Mouse (Mus musculus): ENCODE measurements around the gene L3mbtl1.
"Not testable (repeated sequence)": the region's sequence is repeated elsewhere in the genome, so short reads cannot be mapped to it uniquely, and the experiment has no call there.

L3mbtl1 gene

GRCm38 (mm10) chr2:162943148-162943846 is at the start of gene L3mbtl1:
L3mbtl1 (plus strand) TSS chr2:162943472.
- DNase-seq (ENCODE audit: low spot score in 2 of 2), result peak; percentile 45 to 48

- DNase-seq (ENCODE audit: low spot score in 2 of 2), result not testable (repeated sequence)
Observed at GRCm38 (mm10) chr2:162899256-162899655, 44.0 kb upstream of the L3mbtl1 start.

DNA sequence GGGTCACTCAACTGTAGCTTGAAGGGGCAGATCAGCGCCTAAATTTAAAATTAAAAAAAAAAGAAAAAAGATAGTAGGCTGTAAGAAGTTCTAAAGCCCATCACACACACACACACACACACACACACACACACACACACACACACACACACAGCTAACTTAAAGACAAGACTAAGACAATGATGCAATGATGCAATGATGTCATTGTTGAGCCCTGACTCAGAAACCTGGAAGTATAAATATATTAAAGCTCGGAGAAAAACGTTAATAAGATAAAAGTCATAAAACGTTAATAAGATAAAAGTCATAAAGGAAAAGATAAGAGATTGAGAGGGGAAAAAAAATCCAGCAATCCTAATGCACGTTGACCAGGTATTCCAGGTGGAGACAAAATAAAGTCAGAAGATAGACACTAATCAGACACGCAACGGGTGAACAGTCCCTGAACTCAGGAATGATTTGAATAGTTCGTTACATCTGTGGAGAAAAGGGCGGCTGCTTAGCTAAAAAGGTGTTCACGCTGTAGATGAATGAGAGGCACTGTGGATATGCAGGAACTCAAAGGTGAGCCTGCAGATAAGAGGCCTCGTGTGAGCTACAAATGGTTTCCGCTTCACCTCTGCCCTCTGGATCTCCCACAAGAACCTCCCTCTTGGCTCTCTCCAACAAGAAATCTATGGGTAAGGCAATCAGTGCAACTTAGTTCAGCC is 43.2 kb upstream of the L3mbtl1 start:
- no peak for DNase-seq (ENCODE audit: low spot score in 2 of 2)

GRCm38 (mm10) chr2:162900590-162900916 is 42.7 kb upstream of the L3mbtl1 start:
- DNase-seq (ENCODE audit: low spot score in 2 of 2), result no peak

GRCm38 (mm10) chr2:162905902-162906301 is 37.4 kb upstream of the L3mbtl1 start:
- DNase-seq (ENCODE audit: low spot score in 2 of 2), result no peak

DNA sequence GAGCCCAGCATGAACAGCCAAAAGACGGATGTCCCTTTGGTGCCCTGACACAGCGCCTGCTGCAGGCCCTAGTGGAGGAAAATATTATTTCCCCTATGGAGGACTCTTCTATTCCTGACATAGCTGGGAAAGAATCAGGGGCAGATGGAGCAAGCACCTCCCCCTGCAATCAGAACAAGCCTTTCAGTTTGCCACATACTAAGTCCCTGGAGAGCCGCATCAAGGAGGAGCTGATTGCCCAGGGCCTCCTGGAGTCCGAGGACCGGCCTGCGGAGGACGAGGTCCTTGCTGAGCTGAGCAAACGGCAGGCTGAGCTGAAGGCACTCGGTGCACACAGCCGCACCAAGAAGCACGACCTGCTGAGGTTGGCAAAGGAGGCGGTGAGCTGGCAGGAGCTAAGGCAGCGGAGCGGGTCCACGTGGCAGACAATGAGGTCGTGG is 35.2 kb upstream of the L3mbtl1 start:
- DNase-seq (ENCODE audit: low spot score in 2 of 2), result no peak

DNA sequence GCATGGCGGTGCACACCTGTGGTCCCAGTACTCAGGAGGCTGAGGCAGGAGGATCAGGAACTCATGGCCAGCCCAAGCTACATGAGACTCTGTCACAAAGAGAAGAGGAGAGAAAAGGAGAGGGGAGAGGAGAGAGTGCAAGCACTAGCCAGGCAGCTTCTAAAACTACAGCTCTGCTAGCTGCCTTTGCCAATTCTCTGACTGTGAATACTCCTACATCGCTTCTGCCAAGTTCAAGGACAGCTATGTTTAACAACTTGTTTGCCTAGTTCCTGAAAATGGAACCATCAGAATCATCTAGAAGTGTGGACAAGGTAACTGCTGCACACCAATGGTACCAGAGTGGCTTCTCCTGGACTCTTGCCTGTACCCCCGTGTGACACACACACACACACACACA is 29.2 kb upstream of the L3mbtl1 start:
- no peak for DNase-seq (ENCODE audit: low spot score in 2 of 2)

DNA sequence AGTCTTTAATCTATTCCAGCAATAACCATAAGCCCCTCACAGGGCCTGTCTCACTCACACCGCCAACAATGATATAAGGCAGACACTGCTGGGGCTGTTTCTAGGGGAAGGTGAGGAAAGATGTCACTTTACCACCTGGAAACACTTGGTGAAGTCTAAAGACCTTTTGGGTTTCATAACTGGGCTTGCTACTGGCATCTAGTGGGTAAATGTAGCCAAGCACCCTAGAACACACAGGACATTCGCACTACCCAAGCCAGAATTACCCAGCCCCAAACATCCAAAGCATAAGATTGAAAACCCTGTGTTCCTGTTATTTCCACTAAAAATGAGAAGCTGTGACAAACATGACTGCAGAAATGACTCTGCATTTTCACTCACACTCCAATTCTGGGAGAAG is 28.8 kb upstream of the L3mbtl1 start:
- peak in 1 of 2 experiments; percentile 31 for DNase-seq (ENCODE audit: low spot score in 2 of 2)

GRCm38 (mm10) chr2:162919926-162920325 is 23.3 kb upstream of the L3mbtl1 start:
- DNase-seq (ENCODE audit: low spot score in 2 of 2), result no peak

DNA sequence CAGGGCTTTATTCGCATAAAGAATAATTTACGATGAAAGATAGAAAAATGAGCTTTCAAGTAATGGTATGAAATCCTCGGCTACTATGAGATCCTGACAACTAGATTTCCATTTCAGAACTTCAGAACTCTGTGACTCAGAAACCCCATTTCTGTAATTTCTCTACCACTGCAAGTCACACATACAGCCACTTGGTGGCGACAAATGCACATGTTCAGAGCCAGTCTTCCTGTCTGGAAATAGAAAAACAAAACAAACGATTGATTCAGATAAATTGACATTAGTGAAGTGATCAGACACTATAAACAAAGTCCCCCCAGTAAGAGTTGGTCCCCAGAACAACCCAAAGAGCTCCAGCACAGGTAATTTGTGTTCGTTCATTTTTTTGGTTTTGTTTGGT is 21.1 kb upstream of the L3mbtl1 start:
- peak in 1 of 2 experiments; percentile 30 for DNase-seq (ENCODE audit: low spot score in 2 of 2)

- DNase-seq (ENCODE audit: low spot score in 2 of 2), result peak in 1 of 2 experiments; percentile 29
Observed at GRCm38 (mm10) chr2:162922834-162923233, 20.4 kb upstream of the L3mbtl1 start.

GRCm38 (mm10) chr2:162924126-162924525 is 19.1 kb upstream of the L3mbtl1 start:
- DNase-seq (ENCODE audit: low spot score in 2 of 2), result no peak

- no peak for DNase-seq (ENCODE audit: low spot score in 2 of 2)
Observed at GRCm38 (mm10) chr2:162927918-162928585, 15.2 kb upstream of the L3mbtl1 start.

DNA sequence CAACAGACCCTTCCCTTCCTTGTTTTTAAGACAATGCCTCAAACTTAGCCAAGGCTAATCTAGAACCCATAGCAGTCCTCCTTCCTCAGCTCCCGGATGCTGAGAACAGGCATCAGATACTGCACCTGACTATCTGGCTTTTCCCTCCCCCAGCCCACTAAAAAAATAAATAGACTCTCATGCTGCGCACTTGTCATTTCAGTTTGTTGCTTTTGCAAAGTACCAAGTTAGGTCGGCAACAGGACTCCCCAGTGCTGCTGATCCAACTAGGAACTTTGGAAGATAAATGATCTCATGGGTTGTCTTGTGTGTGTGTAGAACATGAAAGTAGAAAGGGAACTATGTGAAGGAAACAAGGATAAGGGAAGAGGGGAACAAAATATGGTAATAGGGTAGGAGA is 13.6 kb upstream of the L3mbtl1 start:
- DNase-seq (ENCODE audit: low spot score in 2 of 2), result no peak

DNA sequence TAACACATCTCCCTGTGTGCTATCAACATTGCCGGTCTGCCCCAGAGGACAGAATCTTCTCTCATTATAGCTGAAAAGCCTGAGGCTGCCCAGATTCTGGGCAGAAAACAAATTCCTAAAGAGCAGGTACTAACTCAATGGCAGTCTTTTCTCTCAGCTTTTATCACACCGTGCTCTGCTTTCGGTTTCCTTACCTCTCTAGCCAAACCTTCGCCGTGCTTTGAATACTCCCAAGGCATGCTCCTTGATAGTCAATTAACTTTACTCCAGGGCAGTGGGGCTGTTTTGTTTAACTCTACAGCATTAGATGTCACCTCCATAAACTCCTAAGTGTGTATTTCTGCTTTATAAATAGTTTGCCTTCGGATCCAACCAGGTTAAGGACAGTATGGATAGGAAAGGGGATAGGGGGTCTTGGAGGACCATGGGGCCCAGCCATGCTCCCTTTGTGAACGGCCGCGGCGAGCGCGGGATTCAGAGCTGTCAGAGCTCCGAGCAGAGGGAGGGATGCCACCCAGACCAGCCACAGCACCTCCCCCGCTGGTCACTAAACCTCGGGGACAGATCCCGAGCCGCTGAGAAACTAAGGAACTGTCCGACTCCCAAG is 12.7 kb upstream of the L3mbtl1 start:
- DNase-seq (ENCODE audit: low spot score in 2 of 2), result no peak

- peak; percentile 81 to 86 for DNase-seq (ENCODE audit: low spot score in 2 of 2)
Observed at GRCm38 (mm10) chr2:162931123-162931673, 12.1 kb upstream of the L3mbtl1 start, which contains the start of gene Srsf6. Srsf6 (plus strand) TSS chr2:162931528.

GRCm38 (mm10) chr2:162931674-162932650 is 11.3 kb upstream of the L3mbtl1 start:
- DNase-seq (ENCODE audit: low spot score in 2 of 2), result peak; percentile 58 to 60

DNA sequence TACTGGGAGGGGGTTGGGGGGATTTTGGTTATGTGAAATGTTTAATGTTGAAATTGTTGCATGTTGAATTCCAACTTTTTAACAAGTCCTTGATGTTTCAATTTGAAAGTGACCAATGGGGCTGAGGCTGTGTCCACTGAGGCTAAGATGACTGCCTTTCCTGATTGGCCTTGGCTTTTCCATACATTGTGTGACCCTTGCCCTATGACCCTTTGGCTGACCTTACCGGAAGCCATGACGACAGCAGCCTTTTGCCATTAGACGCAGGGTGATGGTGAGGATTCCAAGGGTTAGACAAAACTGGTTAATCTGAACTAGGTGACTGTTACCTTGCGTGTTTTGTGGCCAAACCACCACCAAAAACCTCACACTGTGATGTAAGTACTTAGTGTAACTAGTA is 10.6 kb upstream of the L3mbtl1 start:
- no peak for DNase-seq (ENCODE audit: low spot score in 2 of 2)

- no peak for DNase-seq (ENCODE audit: low spot score in 2 of 2)
Observed at GRCm38 (mm10) chr2:162934421-162934820, 8.9 kb upstream of the L3mbtl1 start.

DNA sequence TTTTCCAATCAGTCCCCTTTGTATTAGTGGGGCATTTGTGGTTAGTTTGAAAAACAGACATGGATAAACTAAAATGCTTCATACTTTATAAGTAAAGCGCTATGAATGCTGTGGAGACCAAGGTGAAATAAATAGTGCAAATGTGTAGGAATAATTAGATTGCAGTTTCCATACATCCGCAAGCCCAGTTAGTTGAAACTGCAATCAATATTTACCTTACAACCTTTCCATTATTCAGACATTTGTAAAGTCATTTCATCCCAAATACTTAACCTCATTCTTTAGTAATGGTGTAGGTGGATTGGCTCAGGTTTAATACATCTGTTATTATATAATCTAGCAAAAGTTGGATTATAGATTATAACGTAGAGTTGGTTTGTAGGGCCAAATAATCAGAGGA is 7.6 kb upstream of the L3mbtl1 start:
- DNase-seq (ENCODE audit: low spot score in 2 of 2), result no peak

DNA sequence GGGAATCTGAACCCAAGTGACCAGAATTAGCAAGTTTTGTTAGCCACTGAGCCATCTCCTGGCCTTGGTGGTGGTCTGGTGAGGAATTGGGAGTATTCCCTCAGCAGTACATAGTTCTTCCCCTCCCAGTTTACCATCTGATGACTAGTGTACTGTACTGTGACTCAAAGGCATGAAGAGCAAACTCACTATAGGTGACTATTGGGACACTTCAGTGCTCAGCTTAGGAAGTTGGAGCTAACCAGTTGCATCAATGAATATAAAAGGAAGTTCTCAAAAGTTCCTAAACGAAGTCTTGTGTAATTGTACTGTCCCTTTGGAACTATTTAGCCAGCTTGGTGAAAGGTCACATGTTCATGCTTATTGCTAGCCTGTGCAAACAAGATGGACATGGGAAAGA is 3.7 kb upstream of the L3mbtl1 start:
- no peak for DNase-seq (ENCODE audit: low spot score in 2 of 2)

All from right cerebral cortex, postnatal 36 days (tissue).